Mouse (Mus musculus) cerebellum, adult 9-10 months (tissue): ENCODE measurements at regions not wholly inside any gene's neighbourhood (a gene's known extent, or its start where the extent isn't known, plus 50 kb on each side); places are given as distances from the start of the nearest gene placed in this dataset.
"Not testable (repeated sequence)": the region's sequence is repeated elsewhere in the genome, so short reads cannot be mapped to it uniquely, and the experiment has no call there.

Experiments used
- DNase-seq: peaks from one replicate; pipeline ENCODE4 v3.0.0; 2022

- no peak for DNase-seq
These were observed 116.4 kb upstream of the Nabp1 start for GRCm38 (mm10) chr1:51594666-51595065.

- no peak for DNase-seq
These were observed 115.6 kb upstream of the Nabp1 start for GRCm38 (mm10) chr1:51593621-51594441.

GRCm38 (mm10) chr1:51591886-51592285, 113.7 kb upstream of the Nabp1 start:
- no peak for DNase-seq

GRCm38 (mm10) chr1:51590606-51591400, 112.6 kb upstream of the Nabp1 start:
- DNase-seq, result no peak

GRCm38 (mm10) chr1:51584925-51585424, 106.8 kb upstream of the Nabp1 start:
- peak; percentile 50 for DNase-seq

- no peak for DNase-seq
These were observed 105.6 kb upstream of the Nabp1 start for GRCm38 (mm10) chr1:51583871-51584270.

- DNase-seq, result no peak
These were observed 101.8 kb upstream of the Nabp1 start for GRCm38 (mm10) chr1:51580074-51580473.

- no peak for DNase-seq
These were observed 99.5 kb upstream of the Nabp1 start for GRCm38 (mm10) chr1:51577701-51578100.

- DNase-seq, result no peak
These were observed 94.3 kb upstream of the Nabp1 start for GRCm38 (mm10) chr1:51572314-51573078.

GRCm38 (mm10) chr1:51569625-51570024, 91.4 kb upstream of the Nabp1 start:
- no peak for DNase-seq

GRCm38 (mm10) chr1:51566170-51566649, 88.0 kb upstream of the Nabp1 start:
- DNase-seq, result peak; percentile 61

GRCm38 (mm10) chr1:51556616-51557015, 78.4 kb upstream of the Nabp1 start:
- DNase-seq, result not testable (repeated sequence)

- DNase-seq, result no peak
These were observed 75.5 kb upstream of the Nabp1 start for GRCm38 (mm10) chr1:51553738-51554137.

GRCm38 (mm10) chr1:51551624-51552023, 73.4 kb upstream of the Nabp1 start:
- DNase-seq, result no peak

GRCm38 (mm10) chr1:51542801-51543200, 64.6 kb upstream of the Nabp1 start:
- DNase-seq, result no peak

- no peak for DNase-seq
These were observed 61.4 kb upstream of the Nabp1 start for GRCm38 (mm10) chr1:51539634-51540033.

- no peak for DNase-seq
These were observed 60.6 kb upstream of the Nabp1 start for GRCm38 (mm10) chr1:51538836-51539235.

- no peak for DNase-seq
These were observed 59.6 kb upstream of the Nabp1 start for GRCm38 (mm10) chr1:51537765-51538360.

- no peak for DNase-seq
These were observed 57.9 kb upstream of the Nabp1 start for GRCm38 (mm10) chr1:51536076-51536475.

- DNase-seq, result no peak
These were observed 57.2 kb upstream of the Nabp1 start for GRCm38 (mm10) chr1:51535414-51535813.

GRCm38 (mm10) chr1:51531360-51531759, 53.1 kb upstream of the Nabp1 start:
- no peak for DNase-seq

GRCm38 (mm10) chr1:51530191-51530926, 52.1 kb upstream of the Nabp1 start:
- peak; percentile 86 for DNase-seq
